Mouse (Mus musculus): ENCODE data around the gene Dnajb5. TPM values are rescaled to one million over a fixed set of nuclear protein-coding genes. Genes with fewer than 3 reads are reported as not detected.
"Not testable (repeated sequence)": the region's sequence is repeated elsewhere in the genome, so short reads cannot be mapped to it uniquely, and the experiment has no call there.

Dnajb5 gene
- total RNA-seq, 2 experiments from 2014 or later = 198 to 225 TPM

DNA sequence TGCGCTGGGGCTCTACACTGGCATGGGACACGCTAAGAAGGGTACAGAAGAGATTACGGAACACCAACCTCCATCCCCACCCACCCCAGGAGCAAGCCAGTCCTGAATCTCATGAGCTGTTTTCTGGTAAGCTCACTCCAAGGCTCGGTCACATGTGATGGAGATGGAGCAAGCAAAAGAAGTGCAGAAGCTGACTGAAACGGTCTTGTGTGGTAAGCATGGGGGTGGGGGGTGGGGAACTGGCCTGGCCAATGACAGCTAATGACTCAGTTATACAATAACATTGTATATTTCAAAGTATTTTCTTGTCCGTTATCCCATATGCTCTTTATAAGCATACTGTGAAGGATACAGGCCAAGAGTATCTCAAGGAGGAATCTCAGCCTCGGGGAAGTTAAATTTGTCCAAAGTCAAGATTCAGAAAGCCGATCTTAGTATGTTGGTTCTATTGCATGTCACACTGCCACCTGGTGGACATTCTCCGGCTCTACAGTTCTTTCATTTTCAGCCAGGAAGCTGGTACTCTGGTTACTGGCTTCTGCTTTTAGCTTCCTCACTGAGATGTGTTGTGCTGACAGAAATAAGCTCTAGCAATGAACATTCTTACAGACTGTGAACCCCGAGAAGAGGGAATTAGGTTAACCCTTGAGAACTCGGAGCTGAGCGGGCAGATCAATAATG, 15.6 kb downstream of the Dnajb5 start:
- DNase-seq (ENCODE audit: low spot score) = peak; percentile 65

DNA sequence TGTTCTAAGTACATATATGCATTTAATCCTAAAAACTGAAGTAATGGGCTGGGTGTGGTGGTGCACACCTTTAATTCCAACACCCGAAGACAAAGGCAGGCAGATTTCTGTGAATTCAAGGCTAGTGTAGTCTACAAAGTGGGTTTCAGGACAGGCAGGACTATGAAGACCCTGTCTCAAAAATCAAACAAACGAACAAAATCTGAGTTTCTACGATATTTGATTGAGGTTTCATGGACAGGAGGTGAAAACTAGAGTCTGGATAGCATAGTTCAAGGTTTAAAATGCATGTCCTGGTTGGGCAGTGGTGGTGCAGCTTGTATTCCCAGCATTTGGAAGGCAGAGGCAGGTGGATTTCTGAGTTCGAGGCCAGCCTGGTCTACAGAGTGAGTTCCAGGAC, 19.7 kb downstream of the Dnajb5 start, which contains the start of gene 1700022I11Rik:
Gene 1700022I11Rik (plus strand): TSS at position 301 of the 400 bp plus-strand sequence.
- no peak for DNase-seq (ENCODE audit: low spot score)

DNA sequence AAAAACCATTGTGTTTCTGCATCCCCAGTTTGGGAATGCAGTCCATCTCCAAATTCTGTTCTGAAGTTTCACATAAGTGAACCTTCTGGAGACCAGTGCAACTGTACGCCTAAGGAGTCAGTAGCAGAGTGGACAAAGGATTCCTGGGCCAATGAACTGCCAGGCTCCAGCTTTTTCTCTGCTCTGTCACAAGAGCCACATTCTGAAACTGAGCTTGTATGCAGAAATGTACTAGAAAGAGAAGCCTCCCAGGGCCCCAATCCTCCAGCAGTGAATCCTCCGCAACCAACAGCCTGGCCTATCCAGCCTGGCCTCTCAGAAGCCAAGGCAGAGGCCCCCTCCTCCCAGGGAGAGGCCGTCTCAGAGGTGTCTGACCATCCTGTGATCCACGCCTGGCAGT, 23.3 kb downstream of the Dnajb5 start:
- no peak for DNase-seq (ENCODE audit: low spot score)

DNA sequence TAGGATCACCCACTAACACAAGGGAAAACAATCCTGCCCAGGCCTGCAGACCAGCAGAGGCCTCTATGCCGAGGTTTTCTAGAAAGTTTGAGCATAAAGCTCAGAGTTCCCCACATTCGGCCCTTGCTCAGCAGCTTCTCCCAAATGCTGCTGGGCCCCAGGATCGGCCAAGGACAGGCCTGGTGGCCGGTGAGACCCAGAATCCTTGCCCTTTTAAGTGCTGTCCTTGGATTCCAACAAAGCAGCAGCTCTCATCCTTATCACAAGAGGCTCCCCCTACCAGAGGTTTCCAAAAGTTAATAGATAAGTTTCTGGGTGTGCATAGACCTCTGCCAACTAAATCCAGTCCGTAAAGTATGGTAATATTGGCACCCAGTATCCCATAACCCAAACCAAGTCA, 24.3 kb downstream of the Dnajb5 start:
- no peak for DNase-seq (ENCODE audit: low spot score)

DNA sequence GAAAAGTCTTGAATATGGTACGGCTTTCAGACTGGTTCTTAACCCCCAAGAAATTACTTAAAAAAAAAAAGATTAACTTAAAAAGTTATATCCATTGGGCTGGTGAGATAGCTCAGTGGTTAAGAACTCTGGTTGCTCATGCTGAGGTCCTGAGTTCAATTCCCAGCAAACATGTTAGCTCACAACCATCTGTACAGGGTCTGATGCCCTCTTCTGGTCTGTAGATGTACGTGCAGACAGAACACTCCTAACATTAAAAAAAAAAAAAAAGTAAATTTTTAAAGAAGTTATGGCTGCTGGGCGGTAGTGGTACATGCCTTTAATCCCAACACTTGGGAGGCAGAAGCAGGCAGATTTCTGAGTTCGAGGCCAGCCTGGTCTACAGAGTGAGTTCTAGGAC, 28.4 kb downstream of the Dnajb5 start:
- DNase-seq (ENCODE audit: low spot score) = no peak

DNA sequence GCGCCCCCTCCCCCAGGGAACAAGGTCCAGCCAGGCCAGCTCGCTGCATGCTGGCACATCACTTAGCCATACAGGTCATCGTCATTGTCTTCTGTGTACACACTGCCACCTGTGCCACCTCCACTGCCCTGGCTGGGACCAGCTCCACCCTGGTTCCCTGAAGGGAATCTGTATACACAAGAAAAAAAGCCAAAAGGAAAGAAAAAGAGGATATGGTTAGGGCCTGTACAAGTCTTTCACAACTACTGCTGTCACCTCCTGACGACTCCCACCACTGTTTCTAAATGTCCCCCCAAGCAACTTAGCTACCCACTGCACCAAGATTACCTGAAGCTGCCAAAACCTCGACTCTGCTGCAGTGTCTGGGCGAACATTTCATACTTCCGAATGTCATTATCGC, 30.9 kb downstream of the Dnajb5 start:
- not testable (repeated sequence) for DNase-seq (ENCODE audit: low spot score)

DNA sequence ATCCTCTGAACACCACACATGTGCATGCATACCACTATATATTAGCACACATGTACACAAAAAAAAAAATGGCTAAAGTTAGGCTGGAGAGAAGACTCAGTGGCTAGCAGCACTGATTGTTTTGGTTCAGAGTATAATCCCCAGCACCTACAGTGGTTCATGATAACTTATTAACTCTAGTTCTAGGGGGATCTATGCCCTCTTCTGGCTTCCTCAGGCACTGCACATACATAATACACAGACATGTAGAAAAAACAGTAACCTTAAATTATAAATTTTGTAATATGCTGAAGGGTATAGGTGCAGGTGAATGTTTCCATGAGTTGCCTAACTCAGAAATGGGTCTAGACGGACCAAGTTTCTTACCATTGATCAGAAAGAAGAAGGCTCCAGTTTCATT, 38.7 kb downstream of the Dnajb5 start:
- no peak for DNase-seq (ENCODE audit: low spot score)

DNA sequence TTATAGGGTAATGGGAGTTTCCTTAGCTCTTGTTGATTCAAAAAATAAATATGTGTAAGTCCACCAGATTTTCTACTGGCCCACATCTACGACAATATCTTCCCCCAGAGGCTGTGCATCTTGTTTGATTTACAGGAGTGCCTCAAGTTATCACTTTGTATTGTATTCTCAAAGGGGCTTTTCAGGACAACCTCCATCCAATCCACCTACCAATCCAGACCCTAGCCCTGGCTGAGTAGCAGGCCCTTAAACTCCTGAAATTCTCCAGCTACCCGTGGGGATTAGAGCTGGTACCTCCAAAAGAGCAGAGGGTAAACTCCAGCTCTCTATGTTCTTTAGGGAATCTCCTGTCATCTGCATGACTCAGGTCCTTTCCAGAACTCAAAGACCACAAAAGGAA, 48.4 kb downstream of the Dnajb5 start:
- no peak for DNase-seq (ENCODE audit: low spot score)

DNA sequence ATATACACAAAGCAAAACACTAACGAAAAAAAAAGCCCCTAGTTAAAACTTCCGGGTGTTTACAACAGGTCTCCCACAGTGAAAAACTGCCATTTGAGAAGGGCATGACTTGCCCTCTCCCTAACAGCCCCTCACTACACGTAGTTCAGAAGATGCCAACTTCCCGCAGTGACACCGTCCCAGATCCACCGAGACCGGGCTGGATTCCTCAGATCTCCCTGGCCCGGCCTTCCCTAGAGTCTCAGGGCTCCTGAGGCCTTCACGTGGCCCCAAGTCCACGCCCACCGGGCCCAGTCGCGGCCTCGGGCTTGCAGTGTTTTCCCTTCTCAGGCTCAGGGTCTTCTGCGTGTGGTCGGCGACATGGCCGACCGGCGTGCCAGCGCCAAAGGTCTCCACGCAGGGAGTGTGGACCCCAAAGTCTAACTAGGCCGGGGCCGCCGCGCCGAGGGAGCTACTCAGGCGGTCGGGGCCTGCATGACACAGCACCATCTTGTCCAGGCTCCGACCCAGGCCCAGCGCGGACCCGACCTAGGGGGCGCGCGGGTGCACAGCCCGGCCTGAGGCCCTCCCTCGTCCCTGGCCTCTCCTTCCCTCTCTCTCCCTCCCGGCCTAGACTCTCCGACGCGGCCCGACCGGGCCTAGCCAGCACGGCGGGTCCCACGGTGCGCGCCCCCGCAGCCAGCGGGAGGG, 50.0 kb downstream of the Dnajb5 start:
- peak; percentile 75 for DNase-seq (ENCODE audit: low spot score)

DNA sequence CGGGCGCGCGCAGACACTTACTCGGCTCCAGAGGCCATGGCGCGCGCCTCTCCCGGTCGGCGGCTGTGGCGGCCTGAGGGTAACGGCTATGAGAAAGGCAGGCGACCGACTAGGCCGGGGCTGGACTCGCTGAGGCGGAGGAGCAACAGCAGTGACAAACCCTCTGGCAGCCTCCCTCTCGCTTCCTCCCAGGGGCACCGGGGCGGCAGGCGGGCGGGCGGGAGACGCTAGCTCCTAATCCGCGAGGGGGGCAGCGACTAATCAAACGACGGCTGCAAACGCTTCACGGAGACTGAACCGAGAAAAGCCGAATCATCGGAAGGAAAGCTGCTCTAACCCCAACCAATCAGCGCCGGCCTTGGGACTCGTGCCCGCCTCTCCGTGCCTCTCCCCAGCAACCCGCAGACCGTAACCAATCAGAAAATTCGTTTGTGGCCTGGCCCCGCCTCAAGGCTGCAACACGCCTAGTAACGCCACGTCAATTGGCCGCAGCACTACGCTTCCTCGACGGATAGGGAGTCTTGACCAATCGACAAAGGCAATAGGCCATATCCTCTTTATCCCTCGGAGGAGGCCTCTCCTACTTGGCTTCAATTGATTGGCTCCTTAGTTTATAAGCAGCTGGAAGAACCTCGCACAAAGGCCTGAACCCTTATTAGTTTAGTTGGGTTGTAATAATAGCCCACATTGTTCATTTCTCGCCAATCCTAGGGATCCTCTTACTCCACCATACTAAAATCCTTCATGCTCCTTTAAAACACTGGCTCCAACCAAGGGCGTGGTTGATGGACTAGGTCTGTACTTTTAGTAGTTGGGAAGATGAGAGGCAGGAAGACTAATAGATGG, 50.8 kb downstream of the Dnajb5 start, which contains the start of gene Vcp:
Gene Vcp (minus strand): TSS at position 367 of the 846 bp plus-strand sequence.
- peak; percentile 100 for DNase-seq (ENCODE audit: low spot score)

DNA sequence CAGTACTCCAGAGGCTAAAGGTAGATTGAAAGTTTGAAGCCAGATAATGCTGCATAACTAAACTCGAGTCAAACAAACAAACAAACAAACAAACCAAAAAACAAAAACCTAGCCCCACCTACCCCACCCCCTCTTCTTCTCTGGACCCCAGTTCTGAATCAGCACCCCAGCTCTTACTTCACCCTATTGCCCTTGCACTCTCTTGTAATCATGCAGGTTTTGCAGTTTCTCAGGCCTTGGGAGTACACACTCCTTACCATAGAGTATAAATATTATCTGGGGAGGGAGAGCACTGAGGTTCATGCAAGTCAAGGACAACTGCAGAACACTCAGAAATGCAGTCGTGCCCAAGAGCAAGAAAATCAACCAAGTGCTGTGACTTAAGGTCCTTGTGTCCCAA, 51.7 kb downstream of the Dnajb5 start:
- no peak for DNase-seq (ENCODE audit: low spot score)

DNA sequence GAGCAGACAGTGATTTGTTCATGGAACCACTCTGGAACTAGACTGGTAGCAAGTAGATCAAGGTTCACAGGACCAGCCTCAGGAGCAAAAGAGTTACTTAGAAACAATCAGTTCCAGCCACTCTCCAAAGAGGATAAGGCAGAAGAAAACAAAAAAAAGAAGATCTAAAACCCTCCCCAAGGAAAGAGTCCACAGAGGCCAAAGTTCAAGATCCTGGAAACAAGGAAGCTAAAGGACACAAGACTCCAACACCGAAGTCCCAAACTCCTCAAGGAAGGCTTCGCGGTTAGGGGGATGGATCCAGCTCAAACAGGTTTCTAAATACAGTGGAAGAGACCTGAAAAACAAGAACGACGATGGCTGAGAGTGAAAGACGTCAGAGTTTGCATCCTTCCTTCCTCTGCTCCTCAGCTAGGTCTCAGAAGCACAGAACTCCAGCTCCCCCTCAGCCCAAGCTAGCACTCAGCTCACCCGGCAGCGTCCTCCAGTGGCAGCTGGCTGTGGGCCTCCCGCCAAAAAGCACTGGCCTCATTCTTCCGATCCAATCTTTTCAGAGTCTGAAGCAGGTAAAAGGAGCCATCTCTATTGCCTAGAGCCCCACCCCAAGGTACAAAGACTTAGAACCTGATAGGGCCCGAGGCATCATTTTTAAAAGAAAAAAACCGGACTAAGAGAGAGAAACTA, 53.3 kb downstream of the Dnajb5 start:
- DNase-seq (ENCODE audit: low spot score) = peak; percentile 53

DNA sequence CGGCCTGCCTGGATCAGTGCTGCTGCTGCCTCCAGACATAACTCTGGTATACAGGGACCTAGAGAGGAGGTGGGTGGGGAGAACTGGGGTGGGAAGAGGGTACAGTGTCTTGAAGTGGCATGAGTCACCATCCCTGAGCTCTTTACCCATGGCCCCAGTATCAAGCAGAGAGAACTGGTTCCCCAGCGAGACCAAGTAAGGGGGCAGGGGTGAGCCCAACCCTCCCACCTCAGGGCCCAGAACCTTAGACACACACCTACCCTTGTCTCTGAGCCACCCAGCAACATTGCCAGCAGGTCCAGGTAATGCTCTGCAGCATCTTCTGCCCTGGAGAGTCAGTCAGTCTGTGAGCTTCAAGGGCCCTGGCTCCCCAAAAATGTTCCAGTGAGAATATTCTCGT, 55.3 kb downstream of the Dnajb5 start:
- no peak for DNase-seq (ENCODE audit: low spot score)

DNA sequence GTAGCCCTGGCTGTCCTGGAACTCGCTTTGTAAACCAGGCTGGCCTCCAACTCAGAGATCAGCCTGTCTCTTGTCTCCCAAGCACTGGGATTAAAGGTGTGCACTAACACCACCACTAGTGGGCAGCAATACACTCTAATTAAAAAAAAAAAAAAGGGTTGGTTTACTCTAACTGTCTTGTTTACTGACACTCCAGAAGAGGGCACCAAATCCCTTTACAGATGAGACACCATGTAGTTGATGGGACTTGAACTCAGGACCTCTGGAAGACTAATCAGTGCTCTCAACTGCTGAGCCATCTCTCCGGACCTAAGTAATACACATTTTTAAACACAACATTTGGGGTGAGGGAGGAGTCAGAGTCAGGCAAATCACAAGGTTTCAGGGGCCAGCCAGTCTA, 56.2 kb downstream of the Dnajb5 start:
- DNase-seq (ENCODE audit: low spot score) = peak; percentile 53

Other genes with a start within 250 kb of the Dnajb5 start
- gene 4930578G10Rik, start 214.3 kb upstream of the Dnajb5 start, total RNA-seq (2021) = not detected
- not detected for gene Ccl19, start 193.2 kb upstream of the Dnajb5 start, total RNA-seq (2021)
- gene Ccl21a, start 175.8 kb upstream of the Dnajb5 start, total RNA-seq (2021) = 10 to 100 TPM in 1 of 2 experiments, 1 to 10 TPM in 1; 9.4 to 13.4 TPM
- not detected for gene Fam205a1, start 95.9 kb upstream of the Dnajb5 start, total RNA-seq (2021)
- under 1 TPM in 1 of 2 experiments, not detected in 1; 0.07 TPM for gene Gm12394, start 93.0 kb upstream of the Dnajb5 start, total RNA-seq (2021)
- gene Fam205c, start 75.6 kb upstream of the Dnajb5 start, total RNA-seq (2021) = 1 to 10 TPM; 1.1 to 1.2 TPM
- gene Phf24, start 33.2 kb upstream of the Dnajb5 start, total RNA-seq (2021) = under 1 TPM; 0.26 to 0.66 TPM
- gene 1700022I11Rik, start 19.8 kb downstream of the Dnajb5 start, total RNA-seq (2021) = not detected
- 100 to 1,000 TPM; 248 to 282 TPM for gene Vcp, start 50.7 kb downstream of the Dnajb5 start, total RNA-seq (2021)
- 1 to 10 TPM; 1.4 to 1.8 TPM for gene Fancg, start 60.7 kb downstream of the Dnajb5 start, total RNA-seq (2021)
- gene Pigo, start 76.0 kb downstream of the Dnajb5 start, total RNA-seq (2021) = 1 to 10 TPM; 6.2 to 7.7 TPM
- 100 to 1,000 TPM in 1 of 2 experiments, 10 to 100 TPM in 1; 88.9 to 105 TPM for gene Stoml2, start 81.9 kb downstream of the Dnajb5 start, total RNA-seq (2021)
- gene Fam214b, start 96.4 kb downstream of the Dnajb5 start, total RNA-seq (2021) = 10 to 100 TPM; 27.6 to 28.1 TPM
- gene Unc13b, start 109.1 kb downstream of the Dnajb5 start, total RNA-seq (2021) = 1 to 10 TPM; 1.2 to 1.9 TPM